Mouse (Mus musculus) limb, embryonic 15.5 days (tissue): ENCODE data around the gene Bhlha9. TPM values are rescaled to one million over a fixed set of nuclear protein-coding genes. Genes with fewer than 3 reads are reported as not detected.
"Not testable (repeated sequence)": the region's sequence is repeated elsewhere in the genome, so short reads cannot be mapped to it uniquely, and the experiment has no call there.

Source experiments
- ATAC-seq: fragments of 200-750 bp; cut with Nextera tagmentation; 2 replicates; pipeline ENCODE4 v1.8.0; 2017; ENCODE audit warnings: low read depth, moderate TSS enrichment; ENCODE audit not compliant: insufficient number of reproducible peaks, low FRiP score, low TSS enrichment
- H3K27ac ChIP-seq: fragments of 300-500 bp; sonication (generic); 2 replicates; pipeline ENCODE4 v1.5.1; 2015; ENCODE audit warnings: moderate library complexity, mild to moderate bottlenecking, inconsistent platforms
- H3K27me3 ChIP-seq: fragments of 300-500 bp; sonication (generic); 2 replicates; pipeline ENCODE4 v1.6.1; 2015; ENCODE audit warnings: inconsistent platforms
- H3K36me3 ChIP-seq: fragments of 300-500 bp; sonication (generic); 2 replicates; pipeline ENCODE4 v1.6.1; 2015; ENCODE audit warnings: inconsistent platforms
- H3K4me1 ChIP-seq: fragments of 300-500 bp; sonication (generic); 2 replicates; pipeline ENCODE4 v1.6.1; 2015; ENCODE audit warnings: inconsistent platforms
- H3K4me2 ChIP-seq: fragments of 300-500 bp; sonication (generic); 2 replicates; pipeline ENCODE4 v1.6.1; 2015; ENCODE audit warnings: mild to moderate bottlenecking, inconsistent platforms
- H3K4me3 ChIP-seq: fragments of 300-500 bp; sonication (generic); 2 replicates; pipeline ENCODE4 v1.5.1; 2015; ENCODE audit warnings: mild to moderate bottlenecking, inconsistent platforms
- H3K9ac ChIP-seq: fragments of 300-500 bp; sonication (generic); 2 replicates; pipeline ENCODE4 v1.6.1; 2015; ENCODE audit warnings: inconsistent platforms
- H3K9me3 ChIP-seq: fragments of 300-500 bp; sonication (generic); 2 replicates; pipeline ENCODE4 v1.6.1; 2016; ENCODE audit warnings: inconsistent platforms
- WGBS: fragments of 180-500 bp; shearing (Covaris S2); methylation state at CpG from one replicate; pipeline ENCODE4 v1.1.7; 2015; 5-methylcytosine and 5-hydroxymethylcytosine counted together
- polyA plus RNA-seq: library from polyadenylated mRNA; unstranded; fragments of >200 nt; fragmentation: Nextera tagmentation; extraction: Ambion mirVana; gene quantifications from 2 replicates; pipeline ENCODE4 v1.2.1, GENCODE M21; 2015

Bhlha9 gene
- polyA plus RNA-seq, 1 experiment from 2014 or later = 3.2 TPM

DNA sequence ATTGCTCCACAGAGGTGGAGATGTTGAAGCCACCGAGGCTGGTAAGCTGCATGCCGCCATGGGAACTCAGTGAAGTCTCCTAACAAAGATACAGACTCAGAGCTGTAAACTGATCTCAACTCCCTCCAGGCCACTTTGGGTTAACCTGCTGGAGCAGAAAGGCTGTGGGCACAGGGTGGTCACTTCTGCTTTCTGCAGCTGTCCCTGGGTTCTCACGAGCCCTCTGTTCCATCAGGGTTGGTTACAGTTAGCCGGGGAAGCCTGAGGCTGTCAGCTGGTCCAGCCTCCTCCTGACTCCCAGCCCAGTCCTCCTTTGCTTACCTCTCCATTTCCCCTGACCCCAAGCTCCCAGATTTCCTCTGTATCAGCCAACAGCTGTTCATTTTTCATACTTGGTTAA is 4.5 kb upstream of the Bhlha9 start:
- no peak overlapping the region for H3K27ac ChIP-seq
- no peak overlapping the region for H3K9ac ChIP-seq
- H3K4me1 ChIP-seq = peaks cover 20% of the 10 kb centered on the region
- no peaks in the 10 kb centered on the region for H3K9me3 ChIP-seq
- no peak overlapping the region for H3K4me2 ChIP-seq
- 19% methylated on average over 4 of the region's 4 CpGs for WGBS
- H3K36me3 ChIP-seq = no peaks in the 10 kb centered on the region
- no peak overlapping the region for H3K4me3 ChIP-seq
- no peak for ATAC-seq
- H3K27me3 ChIP-seq = peaks cover 71% of the 10 kb centered on the region

DNA sequence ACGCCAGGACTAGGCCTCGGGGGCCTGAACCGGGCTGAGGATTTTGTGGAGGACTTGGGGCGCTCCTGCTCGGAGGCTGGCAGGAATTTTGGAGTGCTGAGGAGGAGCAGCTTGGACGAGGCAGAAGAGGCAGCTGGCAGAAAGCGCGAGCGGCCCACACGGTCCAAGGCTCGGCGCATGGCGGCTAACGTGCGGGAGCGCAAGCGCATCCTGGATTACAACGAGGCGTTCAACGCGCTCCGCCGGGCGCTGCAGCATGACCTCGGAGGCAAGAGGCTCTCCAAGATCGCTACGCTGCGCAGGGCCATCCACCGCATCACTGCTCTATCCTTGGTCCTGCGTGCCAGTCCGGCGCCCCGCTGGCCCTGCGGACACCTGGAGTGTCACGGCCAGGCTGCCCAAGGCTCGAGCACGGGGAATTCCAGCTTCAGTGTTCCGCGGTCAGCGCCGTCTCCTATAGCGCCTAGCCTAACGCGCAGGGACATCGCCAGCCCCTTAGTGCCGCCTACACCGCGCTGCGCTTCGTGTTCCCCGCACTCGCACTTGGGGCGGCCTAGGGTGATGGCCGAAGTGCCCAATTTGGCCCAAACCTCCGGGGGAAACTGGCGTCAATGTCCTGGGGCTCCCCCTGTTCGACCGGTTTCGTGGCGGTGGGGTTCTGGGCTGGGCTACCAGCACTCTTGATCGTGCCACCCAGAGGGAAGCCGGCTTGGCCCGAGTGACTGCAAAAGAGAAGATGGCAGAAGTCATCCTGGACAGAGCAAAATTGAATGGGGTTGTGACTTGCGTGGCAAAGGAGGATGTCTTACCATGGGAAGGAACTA is 503 bp downstream of the Bhlha9 start:
- no peaks in the 10 kb centered on the region for H3K9me3 ChIP-seq
- peaks cover 17% of the 10 kb centered on the region for H3K4me1 ChIP-seq
- H3K27me3 ChIP-seq = peaks cover 66% of the 10 kb centered on the region
- H3K27ac ChIP-seq = no peak overlapping the region
- peak overlapping the region; percentile 38 for H3K4me3 ChIP-seq
- peak overlapping the region; percentile 37 for H3K9ac ChIP-seq
- no peak for ATAC-seq
- WGBS = 3% methylated on average over 64 of the region's 64 CpGs
- H3K36me3 ChIP-seq = no peaks in the 10 kb centered on the region
- H3K4me2 ChIP-seq = peak overlapping the region; percentile 82

DNA sequence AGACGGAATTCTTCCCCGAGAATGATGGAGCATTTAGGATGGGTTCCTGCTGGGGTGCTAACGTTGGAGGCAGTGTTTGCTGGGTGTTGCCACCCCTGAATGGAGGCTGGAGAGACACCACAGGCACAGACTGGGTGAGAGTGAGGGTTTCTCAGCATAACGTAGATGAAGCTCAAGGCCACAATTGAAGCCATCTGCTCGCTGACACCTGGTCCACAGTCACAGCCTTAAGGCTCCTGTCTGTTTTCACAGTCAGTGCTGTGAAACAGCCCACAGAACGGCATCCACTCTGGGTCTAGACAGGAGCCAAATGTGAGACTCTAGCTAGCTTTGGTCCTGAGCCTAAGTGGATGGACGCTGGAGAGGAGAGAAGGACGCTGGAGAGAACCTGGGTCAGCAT is 1.9 kb downstream of the Bhlha9 start:
- no peak for ATAC-seq
- WGBS = 37% methylated on average over 8 of the region's 8 CpGs

DNA sequence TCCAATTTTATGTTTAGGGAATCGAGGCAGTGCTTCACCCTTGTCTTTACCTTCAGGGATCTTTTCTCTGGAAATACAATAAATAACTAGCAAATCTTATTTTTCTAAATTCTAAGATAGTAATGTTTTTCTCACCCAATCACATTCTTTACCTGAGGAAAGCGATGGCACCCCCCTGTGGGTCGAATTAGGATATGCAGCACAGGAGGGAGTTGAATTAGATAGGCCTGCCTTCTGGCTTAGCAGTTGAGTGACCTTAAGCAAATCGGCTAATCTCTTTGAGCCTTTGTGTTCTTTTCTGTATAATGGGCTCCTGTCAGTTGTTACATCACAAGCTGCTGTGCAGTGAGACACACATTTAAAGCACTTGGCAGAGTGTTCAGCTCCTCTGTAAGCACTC is 2.4 kb downstream of the Bhlha9 start:
- no peak overlapping the region for H3K9ac ChIP-seq
- H3K4me1 ChIP-seq = peaks cover 18% of the 10 kb centered on the region
- no peaks in the 10 kb centered on the region for H3K36me3 ChIP-seq
- H3K4me2 ChIP-seq = no peak overlapping the region
- no peak for ATAC-seq
- WGBS = 34% methylated on average over 4 of the region's 4 CpGs
- H3K9me3 ChIP-seq = no peaks in the 10 kb centered on the region
- no peak overlapping the region for H3K27ac ChIP-seq
- no peak overlapping the region for H3K4me3 ChIP-seq
- peaks cover 56% of the 10 kb centered on the region for H3K27me3 ChIP-seq

More for the DNA sequence above, 1.9 kb downstream of the Bhlha9 start:
- no peak overlapping the region for H3K4me2 ChIP-seq
- no peak overlapping the region for H3K27ac ChIP-seq
- H3K4me1 ChIP-seq = peaks cover 17% of the 10 kb centered on the region
- no peak overlapping the region for H3K4me3 ChIP-seq
- peaks cover 57% of the 10 kb centered on the region for H3K27me3 ChIP-seq
- H3K9me3 ChIP-seq = no peaks in the 10 kb centered on the region
- H3K36me3 ChIP-seq = no peaks in the 10 kb centered on the region
- no peak overlapping the region for H3K9ac ChIP-seq

DNA sequence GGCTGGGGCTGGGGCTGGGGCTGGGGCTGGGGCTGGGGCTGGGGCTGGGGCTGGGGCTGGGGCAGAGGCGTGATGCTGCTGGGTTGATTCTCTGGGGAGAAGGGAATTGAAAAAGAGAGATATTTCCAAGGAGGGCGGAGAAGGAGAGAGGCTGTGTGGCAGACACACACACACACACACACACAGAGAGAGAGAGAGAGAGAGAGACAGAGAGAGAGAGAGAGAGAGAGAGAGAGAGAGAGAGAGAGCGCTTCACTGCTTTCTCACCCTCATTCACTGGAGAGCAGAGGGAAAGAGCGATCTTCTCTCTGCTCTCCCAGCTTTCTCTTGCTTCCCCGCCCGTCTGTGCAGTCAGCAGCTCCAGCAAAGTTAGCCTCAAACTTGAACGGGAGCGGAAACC is 7.2 kb downstream of the Bhlha9 start, which contains the start of gene Trarg1:
Trarg1 (plus strand) TSS at position 301 of the 400 bp plus-strand sequence.
- not testable (repeated sequence) for ATAC-seq, H3K36me3 ChIP-seq, H3K4me1 ChIP-seq, H3K4me3 ChIP-seq, H3K9me3 ChIP-seq, H3K9ac ChIP-seq, H3K4me2 ChIP-seq, H3K27ac ChIP-seq
- H3K27me3 ChIP-seq = peaks cover 16% of the 10 kb centered on the region
- WGBS = 47% methylated on average over 8 of the region's 8 CpGs

DNA sequence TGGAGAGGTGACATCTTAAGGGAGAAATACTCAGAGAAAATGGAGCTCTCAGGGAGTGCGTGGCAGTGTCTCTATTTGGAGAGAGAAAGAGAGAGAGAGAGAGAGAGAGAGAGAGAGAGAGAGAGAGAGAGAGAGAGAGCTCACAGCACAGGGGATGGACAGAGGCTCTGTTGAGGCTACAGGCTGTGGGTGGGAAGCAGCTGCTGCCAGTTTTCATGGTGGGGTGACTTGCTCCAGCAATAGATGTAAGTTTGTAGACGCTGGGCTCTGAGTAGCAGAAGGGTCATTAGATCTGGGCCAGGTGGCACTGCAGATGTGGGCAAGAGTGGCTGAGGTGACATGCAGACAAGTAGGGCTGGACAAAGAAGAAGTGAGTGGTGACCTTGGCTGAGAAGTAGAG is 13.3 kb downstream of the Bhlha9 start:
- no peak overlapping the region for H3K27ac ChIP-seq
- H3K4me3 ChIP-seq = no peak overlapping the region
- peaks cover 3% of the 10 kb centered on the region; the same call in 1 of the 2 replicates for H3K27me3 ChIP-seq
- H3K4me1 ChIP-seq = no peaks in the 10 kb centered on the region
- no peaks in the 10 kb centered on the region for H3K9me3 ChIP-seq
- H3K4me2 ChIP-seq = no peak overlapping the region
- no peak overlapping the region for H3K9ac ChIP-seq
- no peaks in the 10 kb centered on the region for H3K36me3 ChIP-seq
- no peak for ATAC-seq
- 69% methylated on average over 2 of the region's 2 CpGs for WGBS

DNA sequence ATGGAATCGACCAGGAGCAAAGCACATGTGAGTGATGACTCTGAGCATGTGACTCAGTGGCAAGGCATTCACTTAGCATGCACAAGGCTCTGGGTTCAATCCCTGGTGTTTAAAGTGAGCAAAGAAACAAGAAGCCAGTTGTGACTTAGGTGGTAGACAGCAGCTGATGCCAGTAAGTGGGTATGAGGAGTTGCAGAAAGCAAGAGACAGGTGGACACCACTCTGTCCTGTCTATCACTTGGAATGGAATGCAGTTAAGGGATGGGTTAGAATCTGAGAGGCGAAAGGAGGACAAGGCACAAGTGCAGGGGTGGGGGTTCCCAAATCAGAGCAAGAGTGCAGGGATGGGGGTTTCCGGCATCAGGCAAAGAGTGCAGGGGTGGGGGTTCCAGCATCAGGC is 19.8 kb downstream of the Bhlha9 start:
- Histone ChIP-seq H3K27ac (no peak overlapping the region), H3K9me3 (no peaks in the 10 kb centered on the region), H3K4me3 (no peak overlapping the region), H3K9ac (no peak overlapping the region), H3K4me2 (no peak overlapping the region), H3K36me3 (no peaks in the 10 kb centered on the region), H3K27me3 (0 out of 2 replicates have a peak, but pooled peaks cover 3% of the 10 kb centered on the region), H3K4me1 (no peaks in the 10 kb centered on the region)
- no peak for ATAC-seq
- 73% methylated on average over 3 of the region's 3 CpGs for WGBS

DNA sequence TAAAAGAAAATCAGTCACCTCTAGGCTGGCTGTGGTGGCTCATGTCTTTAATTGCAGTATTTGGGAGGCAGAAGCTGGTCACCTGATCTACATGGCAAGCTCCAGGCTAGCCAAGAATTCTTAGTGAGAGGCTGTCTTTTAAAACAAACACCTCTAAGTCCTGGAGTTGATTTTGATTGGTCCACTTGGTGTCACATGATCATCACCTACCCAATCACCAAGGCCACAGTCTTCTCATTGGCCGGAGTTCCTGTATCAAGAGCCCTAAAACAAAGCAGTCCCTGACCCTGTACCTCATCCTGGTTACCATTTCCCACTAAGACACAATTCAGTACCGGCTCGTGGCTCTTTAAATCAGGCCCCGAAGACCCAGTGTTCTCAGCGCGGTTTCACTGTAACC is 23.5 kb downstream of the Bhlha9 start:
- H3K4me2 ChIP-seq = no peak overlapping the region
- H3K27me3 ChIP-seq = 0 out of 2 replicates have a peak, but pooled peaks cover 3% of the 10 kb centered on the region
- H3K4me1 ChIP-seq = peaks cover 7% of the 10 kb centered on the region
- no peaks in the 10 kb centered on the region for H3K9me3 ChIP-seq
- 59% methylated on average over 6 of the region's 6 CpGs for WGBS
- no peak overlapping the region for H3K27ac ChIP-seq
- no peak overlapping the region for H3K9ac ChIP-seq
- no peaks in the 10 kb centered on the region for H3K36me3 ChIP-seq
- no peak overlapping the region for H3K4me3 ChIP-seq
- no peak for ATAC-seq

DNA sequence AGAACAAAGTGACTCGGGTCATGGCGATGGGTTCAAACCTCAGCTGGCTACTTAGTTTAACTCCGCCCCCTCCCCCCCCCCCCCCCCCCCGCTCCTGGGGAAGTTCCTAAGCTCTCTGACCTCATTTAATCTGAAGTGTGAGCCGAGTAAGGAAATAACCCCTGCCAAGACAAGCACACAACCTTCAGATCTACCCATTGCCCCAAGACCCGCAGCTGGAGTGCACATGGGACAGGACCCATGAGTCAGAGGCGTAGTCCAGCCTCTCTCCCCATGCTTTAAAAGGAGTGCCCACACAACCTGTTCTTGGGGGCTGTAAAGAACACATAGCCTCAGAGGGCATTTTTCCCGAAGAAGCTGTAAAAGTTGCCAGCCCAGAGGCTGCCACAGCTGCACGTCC is 27.4 kb downstream of the Bhlha9 start:
- no peak for ATAC-seq
- H3K9ac ChIP-seq = no peak overlapping the region
- no peak overlapping the region for H3K4me3 ChIP-seq
- H3K9me3 ChIP-seq = no peaks in the 10 kb centered on the region
- no peak overlapping the region for H3K27ac ChIP-seq
- WGBS = 32% methylated on average over 8 of the region's 9 CpGs
- no peaks in the 10 kb centered on the region for H3K36me3 ChIP-seq
- peaks cover 7% of the 10 kb centered on the region for H3K4me1 ChIP-seq
- no peaks in the 10 kb centered on the region for H3K27me3 ChIP-seq
- 0 out of 2 replicates have a peak overlapping the region, but pooled peaks have one; percentile 13 for H3K4me2 ChIP-seq

DNA sequence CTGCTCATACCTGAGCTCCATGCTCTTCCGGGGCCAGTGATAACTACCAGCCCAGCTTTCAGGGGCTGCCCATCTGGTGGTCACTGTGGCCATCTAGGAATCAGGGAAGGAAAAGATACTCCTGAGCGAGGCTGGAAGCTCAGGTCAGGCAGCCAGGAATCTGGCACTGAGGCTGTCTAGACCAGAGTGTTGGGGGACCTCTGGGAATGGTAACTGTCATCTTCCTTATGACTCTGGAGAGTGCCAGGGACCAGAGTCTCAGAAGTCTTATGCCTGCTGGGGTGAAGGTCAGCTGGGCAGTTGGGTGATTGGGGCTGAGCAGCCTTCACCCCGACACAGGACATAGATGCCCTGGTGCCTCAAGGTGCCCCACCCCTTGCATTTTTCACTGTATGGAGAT is 35.4 kb downstream of the Bhlha9 start:
- ATAC-seq = no peak
- H3K4me1 ChIP-seq = peaks cover 4% of the 10 kb centered on the region
- no peak overlapping the region for H3K4me2 ChIP-seq
- H3K27me3 ChIP-seq = no peaks in the 10 kb centered on the region
- no peak overlapping the region for H3K9ac ChIP-seq
- H3K4me3 ChIP-seq = no peak overlapping the region
- WGBS = 84% methylated on average over 3 of the region's 3 CpGs
- H3K9me3 ChIP-seq = no peaks in the 10 kb centered on the region
- no peak overlapping the region for H3K27ac ChIP-seq
- H3K36me3 ChIP-seq = no peaks in the 10 kb centered on the region

DNA sequence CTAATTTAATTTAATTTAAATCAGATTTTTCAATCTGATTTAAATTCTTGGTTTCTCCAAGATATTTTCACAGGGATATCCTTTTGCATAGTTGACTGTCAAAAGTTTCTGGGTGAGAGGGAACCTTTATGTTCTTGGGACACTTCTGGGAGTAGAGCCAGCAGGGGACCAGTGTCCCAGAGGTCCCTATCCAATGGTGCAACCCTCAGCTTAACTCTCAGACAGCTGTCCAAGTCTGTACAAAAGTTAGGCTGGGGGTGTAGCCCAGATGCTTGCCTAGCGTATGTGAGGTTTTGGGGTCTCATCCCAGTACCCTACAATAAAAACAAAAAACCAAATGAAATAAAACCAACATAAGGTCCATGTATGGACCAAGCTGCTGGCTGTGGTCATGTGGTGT is 35.8 kb downstream of the Bhlha9 start:
- H3K4me2 ChIP-seq = no peak overlapping the region
- no peaks in the 10 kb centered on the region for H3K36me3 ChIP-seq
- no peaks in the 10 kb centered on the region for H3K9me3 ChIP-seq
- WGBS = 64% methylated on average over 1 of the region's 1 CpGs
- no peak for ATAC-seq
- no peak overlapping the region for H3K27ac ChIP-seq
- H3K4me1 ChIP-seq = peaks cover 4% of the 10 kb centered on the region
- H3K9ac ChIP-seq = no peak overlapping the region
- no peaks in the 10 kb centered on the region for H3K27me3 ChIP-seq
- H3K4me3 ChIP-seq = no peak overlapping the region

DNA sequence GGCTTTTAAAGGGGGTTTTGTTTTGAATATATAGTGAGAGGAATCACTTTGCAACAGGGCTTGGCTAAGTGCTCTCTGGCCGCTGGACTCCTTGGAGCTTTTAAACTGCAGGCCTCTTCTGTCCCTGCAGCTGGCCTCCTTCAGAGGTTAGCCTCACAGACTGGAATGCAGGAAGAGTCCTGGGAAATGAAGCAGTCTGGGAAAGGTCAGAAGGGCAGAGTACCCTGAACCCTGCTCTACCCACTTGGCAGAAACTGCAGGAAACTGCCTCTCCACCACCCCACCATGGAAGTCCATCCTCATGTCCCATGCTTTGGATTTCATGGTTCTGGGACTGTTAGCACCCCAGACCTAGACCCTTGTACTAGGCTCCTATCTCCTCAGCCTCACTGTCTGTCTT is 36.6 kb downstream of the Bhlha9 start:
- no peak overlapping the region for H3K27ac ChIP-seq
- peaks cover 4% of the 10 kb centered on the region for H3K4me1 ChIP-seq
- no peaks in the 10 kb centered on the region for H3K9me3 ChIP-seq
- no peaks in the 10 kb centered on the region for H3K27me3 ChIP-seq
- H3K4me3 ChIP-seq = no peak overlapping the region
- WGBS = 58% methylated on average over 1 of the region's 1 CpGs
- no peak for ATAC-seq
- H3K4me2 ChIP-seq = no peak overlapping the region
- no peaks in the 10 kb centered on the region for H3K36me3 ChIP-seq
- no peak overlapping the region for H3K9ac ChIP-seq
